Mouse (Mus musculus): ENCODE data around the gene Polg2.

DNA sequence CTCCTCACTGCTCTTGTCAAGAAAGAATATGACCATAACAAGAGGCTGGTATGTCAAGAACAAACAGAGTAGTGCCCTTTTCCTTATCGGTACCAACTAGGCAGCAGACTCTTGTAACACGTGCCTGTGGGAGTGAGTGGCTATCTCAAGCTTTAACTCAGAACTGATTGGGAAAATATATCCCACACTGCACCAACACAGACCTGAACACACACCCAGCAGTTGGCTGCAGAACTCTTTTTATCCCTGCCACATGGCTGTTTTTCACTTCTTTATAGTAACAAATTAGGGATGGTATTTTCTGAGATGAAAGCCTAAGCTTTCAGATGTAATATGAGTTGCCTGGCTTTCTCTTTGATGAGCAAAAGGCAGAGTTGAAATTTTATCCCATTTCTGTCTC is 36.4 kb upstream of the Polg2 start:
- TF ChIP-seq POLR2A (IDR thresholded peaks at IDR 0.05; ENCODE audit: borderline replicate concordance, insufficient read depth, low read length): no peak
- TF ChIP-seq CTCF (IDR thresholded peaks at IDR 0.05; ENCODE audit: borderline replicate concordance, insufficient read depth, low read depth, low read length): no peak

Data from cerebellum, adult 2 months (tissue).